Mouse (Mus musculus) intestine, postnatal 0 days (tissue): Measurements from ENCODE around the gene Tcf25. TPM values are rescaled to one million over a fixed set of nuclear protein-coding genes. Genes with fewer than 3 reads are reported as not detected.

Source experiments
- ATAC-seq: fragments of 200-750 bp; cut with Nextera tagmentation; 2 replicates; pipeline ENCODE4 v1.8.0; 2017; ENCODE audit warnings: mild to moderate bottlenecking, moderate TSS enrichment, moderate library complexity
- H3K27ac ChIP-seq: fragments of 300-500 bp; sonication (generic); 2 replicates; pipeline ENCODE4 v1.5.1; 2014; ENCODE audit warnings: mild to moderate bottlenecking, low read depth, low read length, moderate library complexity
- H3K27me3 ChIP-seq: fragments of 300-500 bp; sonication (generic); replicated peaks from 2 replicates; pipeline ENCODE4 v1.6.1; 2014; ENCODE audit warnings: low read length, mixed read lengths; ENCODE audit not compliant: control insufficient read depth, insufficient read depth
- H3K36me3 ChIP-seq: fragments of 300-500 bp; sonication (generic); 2 replicates; pipeline ENCODE4 v1.6.1; 2014; ENCODE audit warnings: mild to moderate bottlenecking, moderate library complexity; ENCODE audit not compliant: control insufficient read depth, insufficient read depth
- H3K4me1 ChIP-seq: fragments of 300-500 bp; sonication (generic); replicated peaks from 2 replicates; pipeline ENCODE4 v1.6.1; 2014; ENCODE audit warnings: antibody characterized with exemption, low read length, mixed read lengths; ENCODE audit not compliant: control insufficient read depth, insufficient read depth
- H3K4me2 ChIP-seq: fragments of 300-500 bp; sonication (generic); replicated peaks from 2 replicates; pipeline ENCODE4 v1.6.1; 2014; ENCODE audit warnings: low read depth, mild to moderate bottlenecking, moderate library complexity
- H3K4me3 ChIP-seq: fragments of 300-500 bp; sonication (generic); 2 replicates; pipeline ENCODE4 v1.5.1; 2014; ENCODE audit warnings: low read depth, low read length
- H3K9ac ChIP-seq: fragments of 300-500 bp; sonication (generic); 2 replicates; pipeline ENCODE4 v1.6.1; 2014; ENCODE audit warnings: mild to moderate bottlenecking, low read depth, low read length
- H3K9me3 ChIP-seq: fragments of 300-500 bp; sonication (generic); 2 replicates; pipeline ENCODE4 v1.6.1; 2016; ENCODE audit warnings: mixed run types; ENCODE audit not compliant: control insufficient read depth
- CTCF ChIP-seq: sonication (generic); IDR thresholded peaks from 2 replicates; pipeline ENCODE4 v1.5.1; 2016; ENCODE audit warnings: low read depth, mild to moderate bottlenecking, control low read depth, antibody characterized with exemption, moderate library complexity
- WGBS: fragments of 180-500 bp; shearing (Covaris S2); extraction: QIAGEN DNeasy Blood & Tissue Kit; methylation state at CpG from one replicate; pipeline ENCODE4 v1.1.7; 2014; 5-methylcytosine and 5-hydroxymethylcytosine counted together
- polyA plus RNA-seq: library from polyadenylated mRNA; unstranded; fragments of >200 nt; fragmentation: Nextera tagmentation; extraction: Ambion mirVana; gene quantifications from 2 replicates; pipeline ENCODE4 v1.2.1, GENCODE M21; 2015

Gene Tcf25
- polyA plus RNA-seq, 1 experiment from 2014 or later, result 147 TPM

- H3K4me1 ChIP-seq, result no peaks in the 10 kb centered on the region
- H3K36me3 ChIP-seq, result no peaks in the 10 kb centered on the region
- H3K27ac ChIP-seq, result no peak overlapping the region
- H3K4me2 ChIP-seq, result no peak overlapping the region
- TF ChIP-seq CTCF, result no peak
- 49% methylated on average over 11 of the region's 11 CpGs for WGBS
- no peak overlapping the region for H3K4me3 ChIP-seq
- H3K9ac ChIP-seq, result no peak overlapping the region
- H3K9me3 ChIP-seq, result no peaks in the 10 kb centered on the region
- no peaks in the 10 kb centered on the region; the same call in 1 of the 2 replicates for H3K27me3 ChIP-seq
- no peak for ATAC-seq
Observed at GRCm38 (mm10) chr8:123353216-123353615, 20.3 kb upstream of the Tcf25 start.

- no peak overlapping the region for H3K4me2 ChIP-seq
- H3K9ac ChIP-seq, result no peak overlapping the region
- no peaks in the 10 kb centered on the region for H3K4me1 ChIP-seq
- ATAC-seq, result peak; percentile 60
- no peaks in the 10 kb centered on the region for H3K27me3 ChIP-seq
- 48% methylated on average over 12 of the region's 12 CpGs for WGBS
- no peak overlapping the region for H3K4me3 ChIP-seq
- H3K27ac ChIP-seq, result no peak overlapping the region
- H3K9me3 ChIP-seq, result no peaks in the 10 kb centered on the region
- TF ChIP-seq CTCF, result peak; percentile 95
- no peaks in the 10 kb centered on the region for H3K36me3 ChIP-seq
Observed at GRCm38 (mm10) chr8:123361082-123361739, 12.3 kb upstream of the Tcf25 start.

GRCm38 (mm10) chr8:123374239-123374578, 656 bp downstream of the Tcf25 start:
- Histone ChIP-seq H3K36me3 (peaks cover 7% of the 10 kb centered on the region; the same call in 1 of the 2 replicates), H3K27ac (peak overlapping the region; percentile 98), H3K9ac (peak overlapping the region; percentile 93), H3K4me2 (peak overlapping the region; percentile 91), H3K9me3 (no peaks in the 10 kb centered on the region), H3K27me3 (no peaks in the 10 kb centered on the region), H3K4me3 (peak overlapping the region; percentile 79), H3K4me1 (0 out of 2 replicates have a peak, but pooled peaks cover 3% of the 10 kb centered on the region)
- peak; percentile 72 for ATAC-seq
- TF ChIP-seq CTCF, result no peak
- under 1% methylated on average over 20 of the region's 20 CpGs for WGBS

- Histone ChIP-seq H3K4me3 (no peak overlapping the region), H3K4me2 (peak overlapping the region; percentile 13; the same call in 1 of the 2 replicates), H3K27me3 (no peaks in the 10 kb centered on the region), H3K36me3 (peaks cover 7% of the 10 kb centered on the region; the same call in 1 of the 2 replicates), H3K4me1 (0 out of 2 replicates have a peak, but pooled peaks cover 3% of the 10 kb centered on the region), H3K27ac (peak overlapping the region; percentile 35; the same call in 1 of the 2 replicates), H3K9me3 (no peaks in the 10 kb centered on the region), H3K9ac (no peak overlapping the region)
- TF ChIP-seq CTCF, result no peak
- ATAC-seq, result no peak
- 69% methylated on average over 10 of the region's 10 CpGs for WGBS
Observed at GRCm38 (mm10) chr8:123375701-123376100, 2.1 kb downstream of the Tcf25 start.

- no peak for TF ChIP-seq CTCF
- H3K36me3 ChIP-seq, result peaks cover 9% of the 10 kb centered on the region
- H3K27me3 ChIP-seq, result no peaks in the 10 kb centered on the region
- no peaks in the 10 kb centered on the region for H3K9me3 ChIP-seq
- 0 out of 2 replicates have a peak, but pooled peaks cover 3% of the 10 kb centered on the region for H3K4me1 ChIP-seq
- H3K27ac ChIP-seq, result no peak overlapping the region
- no peak overlapping the region for H3K4me3 ChIP-seq
- 76% methylated on average over 8 of the region's 8 CpGs for WGBS
- H3K4me2 ChIP-seq, result peak overlapping the region; percentile 13; the same call in 1 of the 2 replicates
- no peak for ATAC-seq
- H3K9ac ChIP-seq, result no peak overlapping the region
Observed at GRCm38 (mm10) chr8:123376106-123376505, 2.6 kb downstream of the Tcf25 start.

- no peaks in the 10 kb centered on the region for H3K27me3 ChIP-seq
- H3K9me3 ChIP-seq, result no peaks in the 10 kb centered on the region
- peaks cover 51% of the 10 kb centered on the region for H3K36me3 ChIP-seq
- no peak for TF ChIP-seq CTCF
- H3K9ac ChIP-seq, result no peak overlapping the region
- H3K4me3 ChIP-seq, result no peak overlapping the region
- ATAC-seq, result no peak
- H3K4me1 ChIP-seq, result 0 out of 2 replicates have a peak, but pooled peaks cover 4% of the 10 kb centered on the region
- WGBS, result 84% methylated on average over 4 of the region's 4 CpGs
- no peak overlapping the region for H3K27ac ChIP-seq
- H3K4me2 ChIP-seq, result no peak overlapping the region
Observed at GRCm38 (mm10) chr8:123381711-123382110, 8.2 kb downstream of the Tcf25 start.
